Mouse (Mus musculus): ENCODE measurements around the gene Tmem95. TPM values are rescaled to one million over a fixed set of nuclear protein-coding genes. Genes with fewer than 3 reads are reported as not detected.

The Tmem95 gene
- polyA plus RNA-seq (2012; fragmentation: generic; extraction: Trizol), result not detected

DNA sequence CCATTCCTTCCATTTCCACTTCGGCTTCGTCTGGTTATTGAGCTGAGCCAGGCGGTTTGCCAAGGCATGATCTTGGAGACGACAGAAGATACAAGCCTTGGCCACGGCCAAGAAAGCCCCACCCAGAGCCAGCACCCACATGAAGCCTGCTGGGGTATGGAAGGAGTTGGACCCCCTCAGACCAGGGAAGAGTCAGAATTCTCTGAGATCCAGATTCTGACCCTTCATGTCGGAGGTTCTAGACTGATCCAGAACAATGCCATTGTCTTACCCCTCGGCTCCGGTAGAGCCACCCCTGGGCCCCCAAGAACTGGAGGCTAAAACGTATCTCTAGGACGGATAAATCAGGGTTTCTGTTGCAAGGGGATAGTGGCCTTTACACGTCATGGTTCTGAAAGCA lies at the start of gene Tmem95:
Gene Tmem95, minus strand, starts transcription at position 141 of the 400 bp plus-strand sequence.

DNA sequence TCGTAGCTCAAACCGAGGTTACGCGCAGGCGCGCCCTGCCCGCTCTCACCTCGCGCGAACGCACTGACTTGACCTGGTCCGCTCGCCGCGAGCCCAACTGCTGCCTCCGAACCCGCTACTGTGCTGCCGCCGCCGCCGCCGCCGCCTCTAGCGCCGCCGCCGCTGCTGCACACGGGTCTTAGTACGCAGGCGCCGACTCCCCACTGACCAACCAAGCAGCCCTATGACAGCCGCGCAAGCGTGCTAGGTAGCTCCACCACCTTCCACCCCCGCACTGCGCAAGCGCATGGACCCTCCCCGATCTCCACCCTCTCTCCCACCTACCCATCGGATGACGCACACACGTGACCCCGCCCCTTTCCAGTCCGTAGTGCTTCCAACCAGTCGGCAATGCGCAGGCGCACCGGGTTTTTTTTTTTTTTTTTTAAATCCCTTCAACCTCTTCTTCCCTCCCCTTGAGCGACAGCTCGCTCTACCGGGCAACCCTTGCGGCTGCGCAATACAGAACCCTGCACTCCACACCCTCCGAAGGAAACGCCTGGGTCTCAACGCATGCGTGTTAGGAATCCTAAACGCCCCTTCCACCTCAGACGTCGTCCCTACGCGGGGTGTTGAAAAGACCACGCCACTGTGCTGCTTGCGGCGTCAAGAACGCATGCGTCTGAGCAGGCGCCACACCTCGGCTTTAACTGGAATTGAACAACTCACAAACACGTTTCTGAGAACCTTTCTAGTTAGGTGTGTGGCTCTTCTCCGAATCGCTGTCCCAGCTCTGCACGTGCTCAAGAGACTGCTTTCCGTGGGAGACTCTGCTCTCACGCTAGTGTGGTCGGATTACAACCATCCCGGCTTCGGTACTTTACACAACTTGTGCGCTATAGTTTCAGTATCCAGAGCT lies 43.5 kb upstream of the Tmem95 start, which contains the start of gene Eif5a:
Gene Eif5a, minus strand, starts transcription at position 845 of the 898 bp plus-strand sequence.

GRCm38 (mm10) chr11:69913554-69914371 lies 35.9 kb upstream of the Tmem95 start, which contains the start of gene Gps2:
TSS of gene Gps2 (plus strand) at chr11:69913888.

DNA sequence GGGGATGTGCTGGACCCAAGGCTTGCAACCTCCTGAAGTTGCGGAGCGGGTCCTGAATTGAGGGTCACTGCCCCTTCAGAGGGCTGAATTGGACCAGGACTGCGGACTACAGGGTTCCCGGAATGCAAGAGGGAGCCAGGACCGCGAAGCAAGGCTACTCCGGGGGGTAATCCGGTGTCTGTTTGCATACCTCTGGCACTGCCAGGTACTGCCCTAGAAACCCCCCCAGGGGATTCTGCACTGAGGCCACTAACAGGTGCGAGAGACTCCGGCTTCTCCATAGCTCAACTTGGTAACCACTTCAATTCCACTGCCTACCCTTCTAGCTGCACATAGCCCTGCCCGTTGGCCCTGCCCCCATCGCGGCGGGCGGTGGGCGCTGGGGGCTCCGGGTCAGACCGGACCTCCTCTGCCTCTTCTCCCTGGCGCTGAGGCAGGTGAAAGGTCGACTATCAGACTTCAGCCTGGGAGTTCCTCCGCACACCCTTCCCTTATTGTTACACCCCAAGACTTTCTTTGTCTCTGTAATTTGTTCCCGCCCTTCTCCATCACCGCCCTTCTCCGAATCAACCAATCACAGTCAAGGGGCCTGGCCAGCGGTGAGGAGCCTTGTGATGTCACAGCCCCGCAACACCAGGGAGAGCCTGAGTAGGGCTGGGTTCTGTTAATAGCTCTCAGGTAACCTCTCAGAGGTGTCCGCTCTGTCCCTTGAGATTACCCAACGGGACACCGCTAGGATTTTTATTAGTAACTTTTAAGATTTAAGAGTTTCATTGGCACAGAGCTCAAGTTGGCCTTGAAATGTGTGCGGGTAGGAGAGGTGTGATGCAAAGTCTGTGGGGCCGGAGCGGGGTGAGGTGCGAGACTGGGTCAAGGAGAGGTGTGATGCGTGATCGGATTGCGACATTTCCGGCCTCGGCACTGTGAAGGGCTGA lies 22.9 kb upstream of the Tmem95 start, which contains the start of the genes 2810408A11Rik and Neurl4:
Gene 2810408A11Rik, minus strand, starts transcription at position 517 of the 935 bp plus-strand sequence.
Gene Neurl4, plus strand, starts transcription at position 602 of the 935 bp plus-strand sequence.

DNA sequence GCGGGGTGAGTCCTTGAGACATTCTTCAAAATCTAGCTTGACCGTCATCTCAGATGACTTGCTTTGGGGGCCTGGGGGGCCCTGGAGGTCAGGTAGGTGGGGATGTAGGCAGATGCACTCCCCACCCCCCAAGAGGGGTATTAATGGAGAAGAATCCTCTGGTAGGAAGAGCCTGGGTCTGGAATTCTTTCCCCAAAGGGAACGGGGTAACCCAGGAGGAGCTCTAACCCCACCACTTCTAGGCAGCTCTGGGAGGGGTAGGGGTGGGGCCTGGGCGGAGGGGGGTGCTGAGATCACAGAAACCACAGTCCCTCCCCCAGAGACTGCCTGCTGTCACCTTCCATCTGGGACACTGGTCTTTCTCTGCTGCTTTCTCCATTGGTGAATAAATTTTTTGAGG lies 17.5 kb upstream of the Tmem95 start, which contains the start of gene Acap1:
Gene Acap1, minus strand, starts transcription at position 249 of the 400 bp plus-strand sequence.

GRCm38 (mm10) chr11:69880853-69881603 lies 3.2 kb upstream of the Tmem95 start, which contains the start of gene Kctd11:
TSS of gene Kctd11 (minus strand) at chr11:69881406.

GRCm38 (mm10) chr11:69858113-69858998 lies 19.5 kb downstream of the Tmem95 start, which contains the start of gene Tnk1:
TSS of gene Tnk1 (minus strand) at chr11:69858730.

DNA sequence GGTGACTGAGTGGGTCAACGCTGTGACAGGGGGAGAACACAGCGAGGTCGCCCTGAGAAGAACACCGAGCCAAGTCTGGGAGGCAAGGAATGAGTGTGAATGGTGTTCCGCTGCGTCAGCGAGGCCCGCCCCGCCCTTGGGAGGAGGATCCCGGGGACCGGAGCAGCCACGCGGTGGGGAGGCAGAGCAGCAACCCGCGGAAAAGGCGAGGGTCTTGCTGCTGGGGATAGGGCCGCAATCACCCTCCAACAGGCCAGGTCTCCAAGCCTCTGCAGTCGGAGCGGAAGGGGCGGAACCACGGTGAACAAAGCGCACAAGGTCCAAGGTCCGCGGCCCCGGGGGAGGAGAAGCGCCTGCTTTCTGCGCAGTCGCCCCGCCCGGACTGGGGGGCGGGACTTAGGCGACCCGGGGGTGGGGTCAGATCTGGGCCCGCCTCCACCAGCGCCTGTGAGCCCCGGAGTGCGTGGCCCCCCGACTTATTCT lies 31.6 kb downstream of the Tmem95 start, which contains the start of gene Plscr3:
Gene Plscr3, plus strand, starts transcription at position 179 of the 483 bp plus-strand sequence.

GRCm38 (mm10) chr11:69837952-69838713 lies 39.7 kb downstream of the Tmem95 start, which contains the start of gene Tmem256:
TSS of gene Tmem256 (plus strand) at chr11:69838514.

GRCm38 (mm10) chr11:69837604-69837951 lies 40.2 kb downstream of the Tmem95 start, which contains the start of gene Nlgn2:
TSS of gene Nlgn2 (minus strand) at chr11:69837784.

Other genes with a start within 250 kb of the Tmem95 start
- gene Fxr2, start 245.0 kb downstream of the Tmem95 start, polyA plus RNA-seq (2012; fragmentation: generic; extraction: Trizol), result 10 to 100 TPM; 29.4 to 66.7 TPM
- under 1 TPM; 0.05 to 0.25 TPM for gene Sox15, start 222.7 kb downstream of the Tmem95 start, polyA plus RNA-seq (2012; fragmentation: generic; extraction: Trizol)
- gene Mpdu1, start 215.4 kb downstream of the Tmem95 start, polyA plus RNA-seq (2012; fragmentation: generic; extraction: Trizol), result 100 to 1,000 TPM in 1 of 2 experiments, 10 to 100 TPM in 1; 98.1 to 128 TPM
- 1 to 10 TPM; 1.8 to 3.0 TPM for gene Cd68, start 211.9 kb downstream of the Tmem95 start, polyA plus RNA-seq (2012; fragmentation: generic; extraction: Trizol)
- 100 to 1,000 TPM; 336 to 467 TPM for gene Eif4a1, start 205.6 kb downstream of the Tmem95 start, polyA plus RNA-seq (2012; fragmentation: generic; extraction: Trizol)
- 10 to 100 TPM; 51.2 to 71.3 TPM for gene Senp3, start 195.9 kb downstream of the Tmem95 start, polyA plus RNA-seq (2012; fragmentation: generic; extraction: Trizol)
- gene Tnfsf13, start 192.2 kb downstream of the Tmem95 start, polyA plus RNA-seq (2012; fragmentation: generic; extraction: Trizol), result 1 to 10 TPM; 1.1 to 6.9 TPM
- 100 to 1,000 TPM in 1 of 2 experiments, 10 to 100 TPM in 1; 34.3 to 119 TPM for gene Tnfsf12, start 182.2 kb downstream of the Tmem95 start, polyA plus RNA-seq (2012; fragmentation: generic; extraction: Trizol)
- gene Tnfsfm13, start 181.9 kb downstream of the Tmem95 start, polyA plus RNA-seq (2012; fragmentation: generic; extraction: Trizol), result 10 to 100 TPM in 1 of 2 experiments, 1 to 10 TPM in 1; 6.4 to 30.3 TPM
- gene Polr2a, start 119.4 kb downstream of the Tmem95 start, polyA plus RNA-seq (2012; fragmentation: generic; extraction: Trizol), result 100 to 1,000 TPM in 1 of 2 experiments, 10 to 100 TPM in 1; 42.8 to 126 TPM
- gene Slc35g3, start 116.0 kb downstream of the Tmem95 start, polyA plus RNA-seq (2012; fragmentation: generic; extraction: Trizol), result under 1 TPM in 1 of 2 experiments, not detected in 1; 0.26 TPM
- 10 to 100 TPM in 1 of 2 experiments, 1 to 10 TPM in 1; 1.2 to 14.4 TPM for gene Zbtb4, start 112.1 kb downstream of the Tmem95 start, polyA plus RNA-seq (2012; fragmentation: generic; extraction: Trizol)
- gene Chrnb1, start 82.1 kb downstream of the Tmem95 start, polyA plus RNA-seq (2012; fragmentation: generic; extraction: Trizol), result under 1 TPM; 0.63 to 0.89 TPM
- gene Fgf11, start 76.2 kb downstream of the Tmem95 start, polyA plus RNA-seq (2012; fragmentation: generic; extraction: Trizol), result under 1 TPM; 0.01 to 0.31 TPM
- under 1 TPM; 0.01 to 0.05 TPM for gene Tmem102, start 72.4 kb downstream of the Tmem95 start, polyA plus RNA-seq (2012; fragmentation: generic; extraction: Trizol)
- gene Gm39566, start 62.7 kb downstream of the Tmem95 start, polyA plus RNA-seq (2012; fragmentation: generic; extraction: Trizol), result not detected
- not detected for gene Spem2, start 59.6 kb downstream of the Tmem95 start, polyA plus RNA-seq (2012; fragmentation: generic; extraction: Trizol)
- under 1 TPM; 0.02 to 0.07 TPM for gene Spem1, start 55.8 kb downstream of the Tmem95 start, polyA plus RNA-seq (2012; fragmentation: generic; extraction: Trizol)
- 10 to 100 TPM in 1 of 2 experiments, 1 to 10 TPM in 1; 4.3 to 49.8 TPM for gene Nlgn2, start 40.2 kb downstream of the Tmem95 start, polyA plus RNA-seq (2012; fragmentation: generic; extraction: Trizol)
- gene Tmem256, start 39.5 kb downstream of the Tmem95 start, polyA plus RNA-seq (2012; fragmentation: generic; extraction: Trizol), result 100 to 1,000 TPM; 452 to 473 TPM
- gene Plscr3, start 31.6 kb downstream of the Tmem95 start, polyA plus RNA-seq (2012; fragmentation: generic; extraction: Trizol), result 100 to 1,000 TPM in 1 of 2 experiments, 10 to 100 TPM in 1; 45.7 to 171 TPM
- gene Tnk1, start 19.3 kb downstream of the Tmem95 start, polyA plus RNA-seq (2012; fragmentation: generic; extraction: Trizol), result not detected
- gene Kctd11, start 3.4 kb upstream of the Tmem95 start, polyA plus RNA-seq (2012; fragmentation: generic; extraction: Trizol), result 10 to 100 TPM in 1 of 2 experiments, 1 to 10 TPM in 1; 5.0 to 12.3 TPM
- under 1 TPM; 0.04 to 0.07 TPM for gene Acap1, start 17.5 kb upstream of the Tmem95 start, polyA plus RNA-seq (2012; fragmentation: generic; extraction: Trizol)
- gene 2810408A11Rik, start 23.0 kb upstream of the Tmem95 start, polyA plus RNA-seq (2012; fragmentation: generic; extraction: Trizol), result 1 to 10 TPM; 1.6 to 9.9 TPM
- gene Neurl4, start 23.1 kb upstream of the Tmem95 start, polyA plus RNA-seq (2012; fragmentation: generic; extraction: Trizol), result 10 to 100 TPM; 13.1 to 24.7 TPM
- gene Gps2, start 35.9 kb upstream of the Tmem95 start, polyA plus RNA-seq (2012; fragmentation: generic; extraction: Trizol), result 10 to 100 TPM; 66.9 to 94.9 TPM
- 1,000 to 10,000 TPM in 1 of 2 experiments, 100 to 1,000 TPM in 1; 812 to 3,163 TPM for gene Eif5a, start 43.9 kb upstream of the Tmem95 start, polyA plus RNA-seq (2012; fragmentation: generic; extraction: Trizol)
- gene Ybx2, start 57.8 kb upstream of the Tmem95 start, polyA plus RNA-seq (2012; fragmentation: generic; extraction: Trizol), result under 1 TPM in 1 of 2 experiments, not detected in 1; 0.13 TPM
- gene Slc2a4, start 70.2 kb upstream of the Tmem95 start, polyA plus RNA-seq (2012; fragmentation: generic; extraction: Trizol), result under 1 TPM; 0.02 to 0.39 TPM
- under 1 TPM in 1 of 2 experiments, not detected in 1; 0.15 TPM for gene Cldn7, start 86.8 kb upstream of the Tmem95 start, polyA plus RNA-seq (2012; fragmentation: generic; extraction: Trizol)
- gene Ctdnep1, start 103.1 kb upstream of the Tmem95 start, polyA plus RNA-seq (2012; fragmentation: generic; extraction: Trizol), result 100 to 1,000 TPM; 189 to 229 TPM
- gene Elp5, start 104.5 kb upstream of the Tmem95 start, polyA plus RNA-seq (2012; fragmentation: generic; extraction: Trizol), result 100 to 1,000 TPM in 1 of 2 experiments, 10 to 100 TPM in 1; 93.9 to 141 TPM
- gene Gabarap, start 113.1 kb upstream of the Tmem95 start, polyA plus RNA-seq (2012; fragmentation: generic; extraction: Trizol), result 100 to 1,000 TPM; 710 to 827 TPM
- gene Phf23, start 117.8 kb upstream of the Tmem95 start, polyA plus RNA-seq (2012; fragmentation: generic; extraction: Trizol), result 10 to 100 TPM; 66.5 to 68.8 TPM
- gene Dvl2, start 122.6 kb upstream of the Tmem95 start, polyA plus RNA-seq (2012; fragmentation: generic; extraction: Trizol), result 10 to 100 TPM; 22.0 to 49.6 TPM
- gene Acadvl, start 137.4 kb upstream of the Tmem95 start, polyA plus RNA-seq (2012; fragmentation: generic; extraction: Trizol), result 100 to 1,000 TPM; 121 to 196 TPM
- gene Dlg4, start 138.9 kb upstream of the Tmem95 start, polyA plus RNA-seq (2012; fragmentation: generic; extraction: Trizol), result 10 to 100 TPM; 12.9 to 43.6 TPM
- gene Asgr1, start 176.1 kb upstream of the Tmem95 start, polyA plus RNA-seq (2012; fragmentation: generic; extraction: Trizol), result 1 to 10 TPM; 1.2 to 4.9 TPM
- under 1 TPM; 0.04 to 0.12 TPM for gene Asgr2, start 214.6 kb upstream of the Tmem95 start, polyA plus RNA-seq (2012; fragmentation: generic; extraction: Trizol)

Data from C3H10T1/2 (cell line).